7 mouse cellular contexts compared by ENCODE assay signal in the genomic region with DNA sequence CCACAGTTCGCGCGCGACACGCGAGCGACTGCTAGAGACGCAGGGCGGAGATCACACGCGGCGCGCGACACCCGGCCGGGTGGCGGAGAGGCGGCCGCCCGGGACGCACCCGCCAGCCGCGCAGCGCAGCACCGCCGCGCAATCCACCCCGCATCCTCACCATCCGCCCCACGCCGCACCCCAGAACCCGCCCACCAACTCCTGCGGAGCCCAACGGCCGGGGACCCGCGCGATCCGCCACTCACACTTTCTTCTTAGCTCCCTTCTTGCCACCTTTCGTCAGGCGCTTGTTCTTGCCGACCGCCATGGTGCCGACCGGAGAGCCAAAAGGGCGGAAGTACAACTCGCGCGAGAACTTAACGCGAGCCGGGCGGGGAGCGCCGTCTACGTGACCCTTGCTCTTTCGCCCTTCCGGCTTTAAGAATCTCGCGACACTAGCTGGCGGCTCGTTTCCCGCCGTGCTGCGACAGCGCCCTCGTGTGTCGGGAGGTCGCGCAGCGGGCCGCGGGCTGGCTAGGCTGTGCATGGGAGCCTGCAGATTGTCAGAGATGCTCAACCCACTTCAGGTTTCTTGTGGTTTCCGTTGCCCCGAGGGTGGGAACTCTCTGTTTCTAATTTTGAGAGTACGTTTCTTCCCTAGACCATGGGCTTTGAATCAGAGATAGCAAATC. TPM values are rescaled to one million over a fixed set of nuclear protein-coding genes. Genes with fewer than 3 reads are reported as not detected.
DNase-seq lines count a peak whose midpoint lies in the region; ATAC-seq lines count a peak whose summit lies in the region.

A gene (minus strand): TSS at position 440 of the 671 bp plus-strand sequence.

- intact Hi-C loops in left cerebral cortex, postnatal 36 days (cut with DNase I): loop anchor here (2.0 to 10.0 kb wide), 2 partner anchors 82 to 568 kb away; a partner anchor contains a TSS

- peaks cover 11% of the 10 kb centered on the region for H3K4me1 ChIP-seq in intestine, embryonic 16.5 days (ENCODE audit: control insufficient read depth, insufficient read depth, low read length)
- peaks cover 14% of the 10 kb centered on the region for H3K4me1 ChIP-seq in midbrain, embryonic 11.5 days (ENCODE audit: control insufficient read depth, insufficient read depth, low read length)

- peak within 1 kb of the TSS; percentile 98 for H3K9ac ChIP-seq in intestine, embryonic 16.5 days (ENCODE audit: low read depth, low read length)
- peak within 1 kb of the TSS; percentile 97 for H3K9ac ChIP-seq in midbrain, embryonic 11.5 days (ENCODE audit: low read length)

- H3K27ac ChIP-seq in intestine, embryonic 16.5 days (ENCODE audit: low read length): peak within 1 kb of the TSS; percentile 85
- H3K27ac ChIP-seq in midbrain, embryonic 11.5 days (ENCODE audit: low read depth, low read length): peak within 1 kb of the TSS; percentile 65

- no peaks in the 10 kb centered on the region for H3K27me3 ChIP-seq in intestine, embryonic 16.5 days (replicated peaks; ENCODE audit: control insufficient read depth, insufficient read depth, low read length)
- H3K27me3 ChIP-seq in midbrain, embryonic 11.5 days (ENCODE audit: control insufficient read depth, insufficient read depth, low read length): no peaks in the 10 kb centered on the region

- DNase-seq in adrenal gland, adult 8-10 months: peak; percentile 96
- DNase-seq in embryo, embryonic 9.5 days (ENCODE audit: extremely low spot score): peak; percentile 99
- peak; percentile 98 for DNase-seq in gastrocnemius, postnatal 4 days (ENCODE audit: low spot score in 2 of 2)
- DNase-seq in left cerebral cortex, postnatal 36 days (ENCODE audit: low spot score in 2 of 2): peak; percentile 99
- DNase-seq in midbrain, embryonic 11.5 days (ENCODE audit: low spot score, missing footprints): peak; percentile 100
- peak; percentile 98 for DNase-seq in skeletal muscle tissue, adult 2 months (ENCODE audit: low read depth, low spot score)

- H3K4me3 ChIP-seq in intestine, embryonic 16.5 days (ENCODE audit: low read length): peak within 1 kb of the TSS; percentile 91
- peak within 1 kb of the TSS; percentile 80 for H3K4me3 ChIP-seq in midbrain, embryonic 11.5 days (ENCODE audit: low read depth, low read length)

- H3K9me3 ChIP-seq in intestine, embryonic 16.5 days (ENCODE audit: control insufficient read depth, low read length): no peaks in the 10 kb centered on the region
- H3K9me3 ChIP-seq in midbrain, embryonic 11.5 days (ENCODE audit: control insufficient read depth, low read length): no peaks in the 10 kb centered on the region

- H3K36me3 ChIP-seq in intestine, embryonic 16.5 days (ENCODE audit: control insufficient read depth, insufficient read depth, low read length): peaks cover 7% of the 10 kb centered on the region; the same call in 1 of the 2 replicates
- peaks cover 14% of the 10 kb centered on the region for H3K36me3 ChIP-seq in midbrain, embryonic 11.5 days (ENCODE audit: control insufficient read depth, insufficient read depth, low read length)

- under 1% methylated on average over 77 of the region's 77 CpGs for WGBS in intestine, embryonic 16.5 days
- under 1% methylated on average over 74 of the region's 77 CpGs for WGBS in midbrain, embryonic 11.5 days

- H3K4me2 ChIP-seq in intestine, embryonic 16.5 days (ENCODE audit: low read depth, low read length): peak within 1 kb of the TSS; percentile 88
- peak within 1 kb of the TSS; percentile 79 for H3K4me2 ChIP-seq in midbrain, embryonic 11.5 days

- peak; percentile 97 for ATAC-seq in intestine, embryonic 16.5 days
- ATAC-seq in midbrain, embryonic 11.5 days (ENCODE audit: low FRiP score): peak; percentile 96

RNA-seq across cellular contexts. Expression of the gene that starts here (rescaled TPM):
- total RNA-seq in adrenal gland, adult 8-10 months (2022): 100 to 1,000 TPM; 780 to 849 (median 825) TPM
- 100 to 1,000 TPM; 908 to 959 TPM for total RNA-seq in gastrocnemius, postnatal 4 days (2021)
- 1,081 and 1,200 TPM in 2 replicates for polyA plus RNA-seq in intestine, embryonic 16.5 days (2015; fragmentation: Nextera tagmentation; extraction: Ambion mirVana)
- 100 to 1,000 TPM; 339 to 380 TPM for total RNA-seq in left cerebral cortex, postnatal 36 days (2021)
- 1,104 and 1,128 TPM in 2 replicates for polyA plus RNA-seq in midbrain, embryonic 11.5 days (2014; fragmentation: Nextera tagmentation; extraction: Ambion mirVana)

Comparison
In these comparisons a context has a peak if more than half of its experiments do, and no peak if none do; other contexts are left out.
1. Peak in every context shown above with its lines: DNase-seq, ATAC-seq, H3K4me3 ChIP-seq and H3K27ac ChIP-seq.